Mouse (Mus musculus): ENCODE results near the gene Rbm20.
A peak's percentile ranks its signal among the peaks of the same experiment; 100 is the strongest.

Gene Rbm20

DNA sequence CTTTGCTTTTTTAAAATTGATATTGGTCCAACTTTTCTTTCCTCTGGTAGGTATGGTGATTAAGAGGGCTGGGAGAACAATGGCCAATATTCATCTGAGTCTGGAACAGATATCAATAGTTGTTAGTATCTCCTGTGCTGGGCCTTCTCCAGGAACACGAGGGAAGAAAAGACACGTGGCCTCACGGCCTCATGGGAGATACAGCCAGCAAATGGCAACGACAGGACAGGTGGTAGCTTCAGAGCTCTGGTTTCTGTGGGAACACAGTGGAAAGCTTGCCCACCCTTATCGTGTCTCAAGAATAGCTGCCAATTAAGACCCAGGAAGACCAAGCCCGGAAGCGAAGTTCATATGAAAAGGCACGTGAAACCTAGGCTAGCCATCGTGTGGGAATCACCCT lies 12.3 kb upstream of the Rbm20 start:
- H3K27me3 ChIP-seq (ENCODE audit: insufficient read depth, low read length), result peaks cover 10% of the 10 kb centered on the region; the same call in 1 of the 2 replicates
- H3K36me3 ChIP-seq (ENCODE audit: insufficient read depth, low read length), result no peaks in the 10 kb centered on the region
- H3K9me3 ChIP-seq (ENCODE audit: low read length), result no peaks in the 10 kb centered on the region
- peaks cover 12% of the 10 kb centered on the region for H3K4me1 ChIP-seq (replicated peaks; ENCODE audit: low read depth, low read length)
- H3K4me3 ChIP-seq (replicated peaks; ENCODE audit: low read length), result no peak overlapping the region
- no peak for TF ChIP-seq NANOG (IDR thresholded peaks at IDR 0.05; ENCODE audit: borderline replicate concordance, low read length)
- TF ChIP-seq POU5F1 (IDR thresholded peaks at IDR 0.05; ENCODE audit: borderline replicate concordance, low read length), result no peak
- TF ChIP-seq CTCF (conservative IDR thresholded peaks at IDR 0.05; ENCODE audit: low read length), result no peak

DNA sequence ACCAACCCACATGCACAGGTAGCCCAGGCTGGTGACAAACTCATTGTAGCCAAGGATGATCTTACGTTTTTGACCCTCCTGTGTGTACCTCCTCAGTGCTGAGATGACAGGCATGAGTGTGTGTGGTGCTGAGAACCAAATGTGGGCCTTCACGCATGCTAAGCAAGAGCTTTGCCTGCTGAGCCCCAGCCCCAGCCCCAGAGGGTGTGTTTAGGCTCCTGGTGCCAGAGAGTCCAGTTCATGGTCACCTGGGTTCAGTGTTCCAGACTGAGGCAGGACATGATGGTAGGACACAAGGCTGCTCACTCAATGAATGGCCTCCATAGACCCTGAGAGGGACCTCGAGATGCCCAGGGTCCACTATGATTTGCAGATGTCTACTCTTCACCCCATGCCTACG lies 11.7 kb upstream of the Rbm20 start:
- no peak for TF ChIP-seq POU5F1 (IDR thresholded peaks at IDR 0.05; ENCODE audit: borderline replicate concordance, low read length)
- TF ChIP-seq CTCF (conservative IDR thresholded peaks at IDR 0.05; ENCODE audit: low read length), result no peak
- H3K4me1 ChIP-seq (replicated peaks; ENCODE audit: low read depth, low read length), result peaks cover 12% of the 10 kb centered on the region

DNA sequence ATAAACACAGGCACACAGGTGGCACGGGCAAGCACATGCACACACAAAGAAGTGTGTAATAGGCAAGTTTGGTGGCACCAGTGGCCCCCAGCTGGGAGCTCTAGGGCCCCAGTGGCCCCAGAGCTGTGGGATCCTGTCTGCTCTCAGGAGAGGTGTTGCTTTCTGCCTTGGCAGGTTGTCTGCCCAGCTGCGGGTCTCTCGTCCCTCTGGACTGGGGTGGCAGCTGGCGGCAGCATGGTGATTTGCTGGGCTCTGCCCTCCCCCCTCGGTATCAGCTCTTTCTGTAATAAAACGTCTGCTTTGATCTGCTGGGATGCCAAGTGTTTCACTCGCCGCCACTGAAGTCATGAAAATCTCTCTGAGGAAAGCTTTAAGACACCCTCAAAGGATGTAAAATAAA lies 10.4 kb upstream of the Rbm20 start:
- Histone ChIP-seq H3K4me1 (replicated peaks; ENCODE audit: low read depth, low read length) (peaks cover 24% of the 10 kb centered on the region), H3K27me3 (ENCODE audit: insufficient read depth, low read length) (peaks cover 21% of the 10 kb centered on the region; the same call in 1 of the 2 replicates), H3K4me3 (replicated peaks; ENCODE audit: low read length) (no peak overlapping the region), H3K9me3 (ENCODE audit: low read length) (no peaks in the 10 kb centered on the region), H3K36me3 (ENCODE audit: insufficient read depth, low read length) (no peaks in the 10 kb centered on the region)
- TF ChIP-seq NANOG (IDR thresholded peaks at IDR 0.05; ENCODE audit: borderline replicate concordance, low read length) (no peak), CTCF (conservative IDR thresholded peaks at IDR 0.05; ENCODE audit: low read length) (no peak), POU5F1 (IDR thresholded peaks at IDR 0.05; ENCODE audit: borderline replicate concordance, low read length) (no peak)

More for the DNA sequence above, 11.7 kb upstream of the Rbm20 start:
- H3K9me3 ChIP-seq (ENCODE audit: low read length), result no peaks in the 10 kb centered on the region
- peaks cover 15% of the 10 kb centered on the region; the same call in 1 of the 2 replicates for H3K27me3 ChIP-seq (ENCODE audit: insufficient read depth, low read length)
- H3K4me3 ChIP-seq (replicated peaks; ENCODE audit: low read length), result no peak overlapping the region
- H3K36me3 ChIP-seq (ENCODE audit: insufficient read depth, low read length), result no peaks in the 10 kb centered on the region

DNA sequence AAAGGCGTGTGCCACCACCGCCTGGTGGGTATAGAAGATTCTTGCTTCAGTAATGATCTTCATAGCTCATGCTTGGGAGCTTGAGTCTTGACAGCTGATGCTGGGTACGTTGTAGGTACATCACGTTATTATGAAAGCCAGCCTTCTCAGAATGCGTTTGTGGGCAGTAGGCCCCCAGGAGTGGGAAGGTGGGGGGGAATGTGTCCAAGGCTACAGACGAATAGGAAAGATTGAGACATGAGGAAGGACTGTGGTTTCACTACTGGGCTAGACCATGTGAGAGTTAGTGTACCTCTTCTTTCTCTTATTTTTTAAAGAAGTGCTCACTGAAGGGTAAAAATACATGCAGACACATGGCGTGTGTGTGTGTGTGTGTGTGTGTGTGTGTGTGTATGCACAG lies 8.3 kb upstream of the Rbm20 start:
- Histone ChIP-seq H3K9me3 (ENCODE audit: low read length) (no peaks in the 10 kb centered on the region), H3K36me3 (ENCODE audit: insufficient read depth, low read length) (no peaks in the 10 kb centered on the region), H3K4me3 (replicated peaks; ENCODE audit: low read length) (no peak overlapping the region), H3K27me3 (ENCODE audit: insufficient read depth, low read length) (peaks cover 26% of the 10 kb centered on the region; the same call in 1 of the 2 replicates), H3K4me1 (replicated peaks; ENCODE audit: low read depth, low read length) (peaks cover 27% of the 10 kb centered on the region)
- no peak for TF ChIP-seq CTCF (conservative IDR thresholded peaks at IDR 0.05; ENCODE audit: low read length)
- no peak for TF ChIP-seq NANOG (IDR thresholded peaks at IDR 0.05; ENCODE audit: borderline replicate concordance, low read length)
- TF ChIP-seq POU5F1 (IDR thresholded peaks at IDR 0.05; ENCODE audit: borderline replicate concordance, low read length), result no peak

DNA sequence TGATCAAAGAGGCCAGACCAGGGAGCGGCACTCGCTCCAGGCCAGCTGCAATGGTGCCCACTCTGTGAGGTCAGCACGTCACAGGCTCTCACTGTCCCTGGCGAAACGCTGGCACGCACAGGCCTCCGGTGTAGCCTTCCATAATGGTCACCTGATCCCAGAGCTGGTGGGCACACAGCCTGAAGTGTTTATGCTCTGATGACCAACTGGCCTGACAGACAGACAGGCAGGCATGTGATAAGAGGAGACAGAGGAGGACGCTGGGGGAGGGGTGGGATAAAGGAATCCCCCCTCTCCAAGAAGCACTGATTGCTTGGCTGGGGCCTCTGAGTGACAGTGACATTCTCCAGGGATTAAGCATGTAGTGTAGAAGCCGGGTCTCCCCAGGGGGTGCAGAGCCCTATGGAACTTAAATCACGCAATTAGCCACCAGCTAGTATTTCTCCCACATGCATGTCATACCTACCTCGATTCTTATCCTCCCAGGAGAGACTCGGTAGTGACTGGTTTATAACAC lies 6.4 kb upstream of the Rbm20 start:
- H3K36me3 ChIP-seq (ENCODE audit: insufficient read depth, low read length), result no peaks in the 10 kb centered on the region
- H3K9me3 ChIP-seq (ENCODE audit: low read length), result no peaks in the 10 kb centered on the region
- no peak for TF ChIP-seq POU5F1 (IDR thresholded peaks at IDR 0.05; ENCODE audit: borderline replicate concordance, low read length)
- TF ChIP-seq CTCF (conservative IDR thresholded peaks at IDR 0.05; ENCODE audit: low read length), result no peak
- TF ChIP-seq NANOG (IDR thresholded peaks at IDR 0.05; ENCODE audit: borderline replicate concordance, low read length), result no peak
- H3K4me3 ChIP-seq (replicated peaks; ENCODE audit: low read length), result no peak overlapping the region
- peaks cover 33% of the 10 kb centered on the region for H3K27me3 ChIP-seq (ENCODE audit: insufficient read depth, low read length)
- H3K4me1 ChIP-seq (replicated peaks; ENCODE audit: low read depth, low read length), result peaks cover 42% of the 10 kb centered on the region

DNA sequence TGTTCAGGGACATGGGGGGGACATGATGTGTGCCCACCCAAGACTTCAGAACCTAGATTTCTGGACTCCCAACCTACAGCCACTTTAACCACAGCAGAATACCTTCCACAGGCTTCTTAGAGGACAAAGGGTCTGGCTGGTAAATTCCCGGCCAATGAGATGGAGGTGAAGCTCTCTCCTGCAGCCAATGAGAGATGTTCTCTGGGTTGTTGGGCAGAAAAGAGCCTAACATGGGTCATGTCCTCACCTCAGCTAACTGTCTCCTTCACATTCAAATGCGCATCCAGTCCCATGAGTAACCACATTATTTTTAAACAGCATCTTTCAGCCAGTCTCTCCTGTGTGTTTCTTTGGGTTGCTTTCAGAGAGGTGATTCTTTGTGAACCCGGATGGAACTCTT lies 5.7 kb upstream of the Rbm20 start:
- H3K4me3 ChIP-seq (replicated peaks; ENCODE audit: low read length), result no peak overlapping the region
- peaks cover 41% of the 10 kb centered on the region for H3K27me3 ChIP-seq (ENCODE audit: insufficient read depth, low read length)
- H3K36me3 ChIP-seq (ENCODE audit: insufficient read depth, low read length), result no peaks in the 10 kb centered on the region
- TF ChIP-seq POU5F1 (IDR thresholded peaks at IDR 0.05; ENCODE audit: borderline replicate concordance, low read length), result no peak
- no peak for TF ChIP-seq CTCF (conservative IDR thresholded peaks at IDR 0.05; ENCODE audit: low read length)
- TF ChIP-seq NANOG (IDR thresholded peaks at IDR 0.05; ENCODE audit: borderline replicate concordance, low read length), result no peak
- no peaks in the 10 kb centered on the region for H3K9me3 ChIP-seq (ENCODE audit: low read length)
- H3K4me1 ChIP-seq (replicated peaks; ENCODE audit: low read depth, low read length), result peaks cover 50% of the 10 kb centered on the region

DNA sequence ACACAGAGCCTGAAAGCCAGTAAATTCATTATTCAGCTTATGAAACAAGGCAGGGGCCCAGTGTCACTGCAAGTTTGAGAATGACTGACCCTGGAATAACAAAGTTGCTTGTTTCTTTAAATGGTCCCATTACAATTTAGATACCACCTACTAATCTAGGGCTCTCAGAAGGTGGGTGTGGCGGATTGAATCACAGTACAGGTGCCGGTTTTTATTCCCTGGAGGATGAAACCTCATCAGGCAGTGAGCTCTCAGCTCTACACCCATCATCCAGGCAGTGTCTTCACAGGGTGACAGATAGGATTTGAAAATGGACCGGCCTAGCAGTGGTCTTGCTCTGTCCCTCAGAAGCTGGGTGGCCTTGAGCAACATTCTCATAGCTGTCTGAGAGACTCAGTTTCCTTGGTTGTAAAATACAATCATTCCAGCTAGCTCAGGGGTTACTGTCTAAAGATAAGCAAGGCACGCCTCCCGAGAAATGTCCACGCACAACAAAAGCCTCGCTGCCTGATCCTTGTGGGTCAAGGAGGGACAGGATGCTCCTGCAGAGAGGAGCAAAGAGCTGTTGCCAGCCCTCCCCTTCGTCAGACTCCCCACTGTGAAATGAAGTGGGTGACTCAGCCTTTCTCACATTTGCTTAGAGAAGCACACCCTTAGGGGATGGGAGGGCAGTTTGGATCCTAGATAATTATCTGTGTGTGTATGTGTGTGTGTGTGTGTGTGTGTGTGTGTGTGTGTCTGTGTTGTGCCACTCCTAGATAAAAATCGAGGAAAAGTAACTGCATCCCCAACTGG lies 2.8 kb upstream of the Rbm20 start:
- TF ChIP-seq POU5F1 (IDR thresholded peaks at IDR 0.05; ENCODE audit: borderline replicate concordance, low read length) (no peak), NANOG (IDR thresholded peaks at IDR 0.05; ENCODE audit: borderline replicate concordance, low read length) (peak; percentile 9; the same call in 1 of the 2 replicates)
- H3K4me3 ChIP-seq (replicated peaks; ENCODE audit: low read length), result no peak overlapping the region; the same call in 1 of the 2 replicates
- H3K27me3 ChIP-seq (ENCODE audit: insufficient read depth, low read length), result peaks cover 61% of the 10 kb centered on the region
- H3K4me1 ChIP-seq (replicated peaks; ENCODE audit: low read depth, low read length), result peaks cover 61% of the 10 kb centered on the region
- no peaks in the 10 kb centered on the region for H3K9me3 ChIP-seq (ENCODE audit: low read length)
- no peaks in the 10 kb centered on the region for H3K36me3 ChIP-seq (ENCODE audit: insufficient read depth, low read length)

DNA sequence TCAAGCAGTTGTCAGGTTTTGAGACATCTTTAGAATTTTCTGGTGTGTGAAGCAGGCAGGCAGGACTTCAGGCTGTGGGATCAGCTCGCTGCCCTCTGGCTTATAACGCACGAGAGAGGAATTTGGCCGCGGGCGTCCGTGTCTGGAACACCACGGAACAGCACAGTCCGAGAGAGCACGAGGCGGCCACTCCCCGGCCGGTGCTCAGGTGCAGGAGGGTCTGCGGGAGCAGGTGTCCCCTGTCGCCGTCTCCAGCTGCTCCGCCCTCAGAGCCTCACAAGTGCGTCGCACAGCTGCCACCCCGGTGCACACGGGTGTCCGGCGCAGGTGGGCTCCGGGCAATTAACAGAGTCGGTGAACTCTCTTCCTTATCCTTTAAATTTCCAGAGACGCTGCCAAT lies 878 bp upstream of the Rbm20 start:
- H3K9me3 ChIP-seq (ENCODE audit: low read length), result no peaks in the 10 kb centered on the region

More for the DNA sequence above, 878 bp upstream of the Rbm20 start:
- H3K4me1 ChIP-seq (replicated peaks; ENCODE audit: low read depth, low read length), result peaks cover 54% of the 10 kb centered on the region
- no peaks in the 10 kb centered on the region for H3K36me3 ChIP-seq (ENCODE audit: insufficient read depth, low read length)
- H3K27me3 ChIP-seq (ENCODE audit: insufficient read depth, low read length), result peaks cover 49% of the 10 kb centered on the region
- TF ChIP-seq CTCF (conservative IDR thresholded peaks at IDR 0.05; ENCODE audit: low read length) (no peak), NANOG (IDR thresholded peaks at IDR 0.05; ENCODE audit: borderline replicate concordance, low read length) (no peak), POU5F1 (IDR thresholded peaks at IDR 0.05; ENCODE audit: borderline replicate concordance, low read length) (no peak)
- peak overlapping the region; percentile 85 for H3K4me3 ChIP-seq (replicated peaks; ENCODE audit: low read length)
